Mouse (Mus musculus) midbrain, embryonic 14.5 days (tissue): ENCODE results near the gene Akr1a1. TPM values are rescaled to one million over a fixed set of nuclear protein-coding genes. Genes with fewer than 3 reads are reported as not detected.
A peak's percentile ranks its signal among the peaks of the same experiment; 100 is the strongest.

Experiments used
- ATAC-seq: fragments of 200-750 bp; cut with Nextera tagmentation; 2 replicates; pipeline ENCODE4 v1.8.0; 2017; ENCODE audit warnings: moderate number of reproducible peaks, moderate library complexity; ENCODE audit not compliant: low FRiP score, low TSS enrichment
- DNase-seq: peaks from one replicate; pipeline ENCODE4 v3.0.0-alpha.2; 2015
- H3K27ac ChIP-seq: fragments of 300-500 bp; sonication (generic); replicated peaks from 2 replicates; pipeline ENCODE4 v1.5.1; 2014; ENCODE audit warnings: mild to moderate bottlenecking, low read depth, low read length, moderate library complexity
- H3K27me3 ChIP-seq: fragments of 300-500 bp; sonication (generic); 2 replicates; pipeline ENCODE4 v1.6.1; 2014; ENCODE audit warnings: low read length, control low read depth, mixed read lengths; ENCODE audit not compliant: control insufficient read depth, insufficient read depth
- H3K36me3 ChIP-seq: fragments of 300-500 bp; sonication (generic); 2 replicates; pipeline ENCODE4 v1.6.1; 2014; ENCODE audit warnings: low read length, control low read depth; ENCODE audit not compliant: control insufficient read depth, insufficient read depth
- H3K4me1 ChIP-seq: fragments of 300-500 bp; sonication (generic); 2 replicates; pipeline ENCODE4 v1.6.1; 2014; ENCODE audit warnings: mild to moderate bottlenecking, antibody characterized with exemption, low read length, control low read depth; ENCODE audit not compliant: control insufficient read depth, insufficient read depth
- H3K4me2 ChIP-seq: fragments of 300-500 bp; sonication (generic); 2 replicates; pipeline ENCODE4 v1.6.1; 2014; ENCODE audit warnings: mild to moderate bottlenecking, low read length, moderate library complexity
- H3K4me3 ChIP-seq: fragments of 300-500 bp; sonication (generic); replicated peaks from 2 replicates; pipeline ENCODE4 v1.5.1; 2014; ENCODE audit warnings: low read depth, low read length
- H3K9ac ChIP-seq: fragments of 300-500 bp; sonication (generic); replicated peaks from 2 replicates; pipeline ENCODE4 v1.6.1; 2014; ENCODE audit warnings: mild to moderate bottlenecking, low read length, moderate library complexity
- H3K9me3 ChIP-seq: fragments of 300-500 bp; sonication (generic); 2 replicates; pipeline ENCODE4 v1.6.1; 2016; ENCODE audit warnings: low read length, control low read depth, mixed read lengths; ENCODE audit not compliant: control insufficient read depth
- WGBS: fragments of 180-500 bp; shearing (Covaris S2); extraction: QIAGEN DNeasy Blood & Tissue Kit; methylation state at CpG from one replicate; pipeline ENCODE4 v1.1.7; 2014; 5-methylcytosine and 5-hydroxymethylcytosine counted together
- polyA plus RNA-seq: library from polyadenylated mRNA; unstranded; fragments of >200 nt; fragmentation: Nextera tagmentation; extraction: Ambion mirVana; gene quantifications from 2 replicates; pipeline ENCODE4 v1.2.1, GENCODE M21; 2014

Gene Akr1a1
- polyA plus RNA-seq, 1 experiment from 2014 or later = 660 TPM

DNA sequence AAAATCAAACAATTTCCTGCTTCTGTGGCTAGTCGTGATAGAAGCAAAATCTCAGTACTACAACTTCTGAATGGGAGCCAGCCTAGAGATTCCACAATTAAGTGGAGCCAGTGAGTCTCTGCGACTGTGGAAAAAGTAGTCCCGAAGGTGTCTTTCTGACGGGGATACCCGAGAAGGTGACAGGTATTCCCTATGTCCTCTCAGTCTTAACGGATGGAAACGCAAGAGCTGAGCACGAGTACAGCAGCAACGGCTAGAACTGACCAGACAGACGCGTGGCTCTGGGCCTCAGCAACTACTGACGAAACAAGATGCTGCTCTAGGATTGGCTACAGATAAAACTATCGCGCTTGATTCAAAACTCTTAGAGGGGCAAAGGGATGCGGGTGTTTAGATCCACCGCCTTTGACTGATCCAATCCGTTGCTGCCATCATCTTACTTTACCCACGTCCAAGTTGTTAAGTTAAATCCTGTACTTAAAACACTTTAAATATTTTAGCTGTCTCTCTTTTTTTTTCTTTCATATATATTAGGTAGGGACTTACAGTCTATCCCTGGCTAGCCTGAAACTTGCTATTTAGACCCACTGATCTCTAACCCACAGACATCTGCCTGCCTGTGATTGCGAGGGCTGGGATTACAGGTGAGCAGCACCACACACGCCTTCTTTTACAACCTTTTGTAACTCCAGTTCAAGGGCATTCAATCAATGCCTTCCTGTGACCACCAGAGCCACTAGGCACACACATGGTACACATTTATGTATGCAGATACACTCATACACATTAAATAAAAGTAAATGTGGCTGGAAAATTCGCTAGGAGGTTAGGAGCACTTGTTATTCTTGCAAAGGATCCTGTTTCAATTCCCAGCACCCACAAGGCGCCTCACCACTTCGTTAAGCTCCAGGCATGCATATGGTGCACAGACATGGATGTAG, 23.5 kb downstream of the Akr1a1 start, which contains the start of gene Nasp:
Gene Nasp (minus strand): TSS at position 220 of the 941 bp plus-strand sequence.
- Histone ChIP-seq H3K4me2 (peak within 1 kb of the TSS; percentile 57), H3K9me3 (no peaks in the 10 kb centered on the region), H3K27me3 (no peaks in the 10 kb centered on the region), H3K9ac (peak within 1 kb of the TSS; percentile 70), H3K4me1 (peaks cover 18% of the 10 kb centered on the region), H3K36me3 (no peaks in the 10 kb centered on the region), H3K27ac (peak within 1 kb of the TSS; percentile 94), H3K4me3 (peak within 1 kb of the TSS; percentile 100)
- ATAC-seq = peak; percentile 84
- WGBS = 8% methylated on average over 23 of the region's 23 CpGs
- peak; percentile 92 for DNase-seq

DNA sequence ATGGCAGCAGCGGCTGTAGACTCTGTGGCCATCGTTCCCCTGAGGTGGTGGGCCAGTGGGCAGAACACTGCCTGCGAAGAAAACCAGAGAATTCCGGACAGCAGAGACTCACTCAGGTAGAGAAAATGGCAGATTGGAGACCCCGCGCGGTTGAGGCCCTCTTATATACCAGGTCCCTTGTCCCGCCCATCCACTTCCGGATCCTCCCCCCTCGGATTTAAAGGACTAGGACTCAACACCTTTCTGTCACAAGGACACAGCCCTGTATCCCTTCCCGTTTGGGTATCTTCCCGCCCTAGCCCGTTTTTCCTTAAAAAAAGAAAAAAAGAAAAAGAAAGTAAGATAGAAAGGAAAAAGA, 24.1 kb downstream of the Akr1a1 start:
- H3K27ac ChIP-seq = peak overlapping the region; percentile 94
- WGBS = 2% methylated on average over 13 of the region's 13 CpGs

DNA sequence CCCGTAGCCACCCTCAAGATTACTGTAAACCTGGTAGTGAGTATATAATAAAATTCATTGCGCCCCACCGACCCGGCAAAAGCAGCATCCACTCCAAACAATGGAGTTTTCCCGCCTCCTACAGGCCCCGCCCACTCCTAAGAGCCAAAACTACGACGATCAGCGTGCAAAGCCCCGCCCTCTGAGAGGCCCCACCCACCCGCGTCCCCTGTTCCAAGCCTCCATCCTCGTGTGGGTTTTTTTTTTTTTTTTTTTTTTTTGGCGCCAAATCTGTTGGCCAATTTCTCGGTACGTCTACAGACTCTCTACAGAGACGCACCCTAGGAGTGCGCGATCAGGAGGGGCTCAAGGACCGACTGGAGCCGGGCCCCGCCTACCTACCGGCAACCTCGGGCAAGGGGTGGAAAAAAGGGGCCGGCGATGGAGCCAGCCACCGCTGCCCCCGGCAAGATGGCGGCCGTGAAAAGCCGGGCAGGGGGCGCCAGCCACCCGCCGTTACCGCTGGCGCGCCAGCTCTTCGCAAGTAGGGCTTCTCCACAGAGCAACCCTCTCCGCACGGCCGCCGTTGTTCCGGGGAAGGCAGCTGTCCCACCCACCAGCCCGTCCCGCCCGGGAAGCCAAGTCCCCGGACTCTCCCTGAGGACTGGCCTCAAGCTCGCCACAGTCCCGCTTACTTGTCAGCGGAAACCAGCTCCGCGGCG, 24.7 kb downstream of the Akr1a1 start:
- Histone ChIP-seq H3K4me3 (peak overlapping the region; percentile 100), H3K4me2 (peak overlapping the region; percentile 57), H3K27me3 (no peaks in the 10 kb centered on the region), H3K27ac (peak overlapping the region; percentile 94), H3K9me3 (no peaks in the 10 kb centered on the region), H3K36me3 (peaks cover 5% of the 10 kb centered on the region), H3K9ac (peak overlapping the region; percentile 70), H3K4me1 (peaks cover 18% of the 10 kb centered on the region)
- DNase-seq (peak; percentile 95), ATAC-seq (peak; percentile 82)
- under 1% methylated on average over 53 of the region's 53 CpGs for WGBS

More for the DNA sequence above, 24.1 kb downstream of the Akr1a1 start:
- H3K9ac ChIP-seq = peak overlapping the region; percentile 70
- no peaks in the 10 kb centered on the region for H3K9me3 ChIP-seq
- peak; percentile 95 for DNase-seq
- H3K4me1 ChIP-seq = peaks cover 18% of the 10 kb centered on the region
- no peaks in the 10 kb centered on the region for H3K36me3 ChIP-seq
- peak overlapping the region; percentile 100 for H3K4me3 ChIP-seq
- peak overlapping the region; percentile 57 for H3K4me2 ChIP-seq
- peak; percentile 92 for ATAC-seq
- no peaks in the 10 kb centered on the region for H3K27me3 ChIP-seq

DNA sequence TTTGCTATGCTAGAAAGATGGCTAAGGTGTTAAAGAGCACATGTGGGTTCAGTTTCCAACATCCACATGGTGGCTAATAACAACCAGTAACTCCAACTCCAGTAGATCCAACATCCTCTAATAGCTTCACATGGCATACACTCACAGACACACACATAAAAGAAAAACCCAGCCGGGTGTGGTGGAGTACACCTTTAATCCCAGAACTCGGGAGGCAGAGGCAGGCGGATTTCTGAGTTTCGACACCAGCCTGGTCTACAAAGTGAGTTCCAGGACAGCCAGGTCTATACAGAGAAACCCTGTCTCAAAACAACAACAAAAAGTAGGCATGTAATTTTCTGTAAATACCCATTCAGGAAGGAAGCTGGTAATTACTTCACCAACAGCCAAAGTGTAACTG, 26.6 kb downstream of the Akr1a1 start:
- peaks cover 19% of the 10 kb centered on the region for H3K36me3 ChIP-seq
- no peak overlapping the region for H3K27ac ChIP-seq
- peak overlapping the region; percentile 57; the same call in 1 of the 2 replicates for H3K4me2 ChIP-seq
- DNase-seq = no peak
- no peaks in the 10 kb centered on the region for H3K27me3 ChIP-seq
- H3K9me3 ChIP-seq = no peaks in the 10 kb centered on the region
- no peak for ATAC-seq
- no peak overlapping the region for H3K9ac ChIP-seq
- peaks cover 18% of the 10 kb centered on the region for H3K4me1 ChIP-seq
- H3K4me3 ChIP-seq = no peak overlapping the region
- WGBS = 96% methylated on average over 4 of the region's 4 CpGs

DNA sequence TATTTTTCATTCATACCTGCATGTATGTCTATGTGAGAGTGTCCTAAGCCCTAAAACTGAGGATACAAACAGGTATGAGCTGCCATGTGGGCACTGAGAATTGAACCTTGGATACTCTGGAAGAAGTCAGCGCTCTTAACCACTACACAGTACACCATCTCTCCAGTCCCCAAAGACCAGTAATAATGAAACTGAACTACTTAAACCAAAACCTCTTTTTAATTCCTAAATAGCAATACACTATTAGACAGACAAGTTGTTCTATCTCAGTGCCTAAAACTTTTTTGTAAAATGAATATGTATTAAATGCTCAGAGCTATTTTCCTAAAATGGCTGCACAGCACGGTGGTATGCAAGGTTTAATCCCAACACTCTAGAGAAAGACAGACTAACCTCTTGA, 36.2 kb downstream of the Akr1a1 start:
- ATAC-seq = no peak
- H3K27me3 ChIP-seq = no peaks in the 10 kb centered on the region
- DNase-seq = no peak
- no peak overlapping the region for H3K27ac ChIP-seq
- peaks cover 72% of the 10 kb centered on the region for H3K36me3 ChIP-seq
- no peaks in the 10 kb centered on the region for H3K9me3 ChIP-seq
- no peaks in the 10 kb centered on the region for H3K4me1 ChIP-seq
- no peak overlapping the region for H3K4me3 ChIP-seq
- 98% methylated on average over 2 of the region's 2 CpGs for WGBS
- H3K9ac ChIP-seq = no peak overlapping the region
- no peak overlapping the region for H3K4me2 ChIP-seq

DNA sequence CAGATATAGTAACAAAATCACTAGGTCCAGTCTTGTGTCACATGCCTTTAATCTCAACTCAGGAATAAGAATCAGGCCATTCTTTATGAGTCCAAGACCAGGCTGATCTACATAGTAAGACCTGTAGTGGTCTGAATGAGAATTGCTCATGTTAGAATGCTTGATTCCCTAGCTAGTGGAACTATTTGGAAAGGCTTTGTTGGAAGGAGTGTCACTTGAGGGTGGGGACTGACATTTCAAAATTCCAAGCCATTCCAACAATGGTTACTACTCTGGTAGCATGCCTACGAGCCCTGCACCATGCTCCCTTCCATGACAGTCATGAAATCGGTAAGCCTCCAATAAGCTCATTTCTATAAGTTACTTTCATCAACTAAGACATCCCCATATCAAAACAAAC, 38.9 kb downstream of the Akr1a1 start:
- WGBS = 99% methylated on average over 2 of the region's 2 CpGs
- no peak overlapping the region for H3K9ac ChIP-seq
- no peak overlapping the region for H3K4me3 ChIP-seq
- ATAC-seq (no peak), DNase-seq (no peak)
- peaks cover 77% of the 10 kb centered on the region for H3K36me3 ChIP-seq
- no peak overlapping the region for H3K27ac ChIP-seq
- no peak overlapping the region for H3K4me2 ChIP-seq
- no peaks in the 10 kb centered on the region for H3K27me3 ChIP-seq
- H3K9me3 ChIP-seq = no peaks in the 10 kb centered on the region
- no peaks in the 10 kb centered on the region for H3K4me1 ChIP-seq

DNA sequence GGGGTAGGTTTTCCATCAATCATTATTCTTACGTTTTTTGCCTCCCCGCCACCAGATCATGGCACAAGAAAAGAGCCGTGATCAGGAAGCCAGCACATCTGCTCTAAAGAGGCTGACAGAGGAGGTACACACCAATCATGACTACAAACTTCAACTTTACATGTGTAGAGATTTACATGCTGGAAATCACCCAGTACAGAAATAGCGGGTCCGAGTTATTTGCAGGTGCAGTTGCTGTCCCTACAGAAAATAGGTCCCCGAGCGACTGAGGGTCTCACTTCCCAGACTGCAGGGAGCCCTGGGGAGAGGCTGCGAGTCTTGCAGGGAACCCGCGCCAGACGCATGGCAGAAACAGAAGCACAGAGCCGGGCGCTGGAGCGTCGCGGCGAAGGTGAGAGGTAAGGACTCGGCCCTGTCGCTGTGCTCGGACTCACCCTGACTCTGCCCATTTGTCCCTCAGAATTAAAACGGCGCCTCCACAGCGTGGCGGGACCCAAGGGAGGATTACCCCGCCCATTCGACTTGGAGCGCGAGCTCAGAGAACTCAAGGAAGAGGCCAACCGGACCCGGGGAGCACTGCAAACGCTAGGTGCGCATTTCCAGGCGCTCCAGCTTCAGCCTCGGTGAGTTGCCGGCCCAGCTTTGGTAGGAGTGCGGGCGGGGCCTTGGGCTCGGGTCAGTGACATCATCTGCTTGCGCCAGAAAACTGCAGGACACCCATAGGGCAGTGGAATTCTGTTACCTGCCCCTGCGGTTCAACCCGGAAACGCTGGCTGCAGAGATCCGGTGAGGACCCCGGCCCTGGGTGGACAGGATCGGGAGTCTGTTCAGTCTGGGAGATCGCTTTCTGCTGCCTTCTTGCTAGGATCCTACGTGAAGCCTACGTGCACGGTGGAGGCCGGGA, 54.2 kb downstream of the Akr1a1 start:
- Histone ChIP-seq H3K4me2 (peak overlapping the region; percentile 88), H3K4me3 (peak overlapping the region; percentile 58), H3K4me1 (peaks cover 14% of the 10 kb centered on the region), H3K9ac (peak overlapping the region; percentile 75), H3K9me3 (no peaks in the 10 kb centered on the region), H3K36me3 (peaks cover 50% of the 10 kb centered on the region), H3K27me3 (no peaks in the 10 kb centered on the region), H3K27ac (peak overlapping the region; percentile 69)
- under 1% methylated on average over 50 of the region's 50 CpGs for WGBS
- peak; percentile 93 for ATAC-seq
- peak; percentile 94 for DNase-seq

DNA sequence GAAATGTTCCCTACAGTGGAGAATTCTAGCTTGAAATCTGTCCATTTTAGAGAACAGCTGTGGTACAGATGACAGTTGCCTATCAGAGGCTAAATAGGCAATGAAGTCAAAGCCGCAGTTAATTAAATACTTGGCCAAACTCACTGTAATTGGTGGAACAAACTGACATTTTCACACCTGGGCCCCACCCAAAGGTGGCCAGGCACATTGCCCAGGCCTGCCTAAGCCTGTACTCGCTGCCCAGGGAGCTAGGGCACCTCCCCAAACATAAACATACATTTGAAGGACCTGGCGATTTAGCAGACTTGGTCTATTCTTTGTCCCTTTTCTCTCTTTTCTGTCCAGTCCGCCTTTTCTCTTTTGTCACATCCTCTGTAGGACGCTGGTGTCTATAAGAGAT, 55.1 kb downstream of the Akr1a1 start, which contains the start of gene Ccdc17:
Gene Ccdc17 (plus strand): TSS at position 276 of the 400 bp plus-strand sequence.
- peaks cover 50% of the 10 kb centered on the region for H3K36me3 ChIP-seq
- ATAC-seq (no peak), DNase-seq (no peak)
- peaks cover 14% of the 10 kb centered on the region for H3K4me1 ChIP-seq
- H3K4me3 ChIP-seq = peak within 1 kb of the TSS; percentile 58
- WGBS = 21% methylated on average over 5 of the region's 5 CpGs
- H3K4me2 ChIP-seq = peak within 1 kb of the TSS; percentile 88
- H3K27ac ChIP-seq = peak within 1 kb of the TSS; percentile 69
- no peaks in the 10 kb centered on the region for H3K27me3 ChIP-seq
- no peaks in the 10 kb centered on the region for H3K9me3 ChIP-seq
- peak within 1 kb of the TSS; percentile 75 for H3K9ac ChIP-seq
